Mouse (Mus musculus) urinary bladder, postnatal 14 days (tissue): ENCODE data around the gene Ube2dnl2.

ENCODE experiments used
- DNase-seq: peaks from one replicate; pipeline ENCODE4 v3.0.0; 2021; ENCODE audit warnings: low spot score

The Ube2dnl2 gene

GRCm38 (mm10) chrX:114907282-114907681, at the start of gene Ube2dnl2:
TSS of gene Ube2dnl2 (plus strand) at chrX:114907582.
- no peak for DNase-seq

GRCm38 (mm10) chrX:114895489-114895888, 11.9 kb upstream of the Ube2dnl2 start:
- no peak for DNase-seq

GRCm38 (mm10) chrX:114897506-114897905, 9.9 kb upstream of the Ube2dnl2 start:
- DNase-seq: no peak

- DNase-seq: no peak
These were observed 4.0 kb upstream of the Ube2dnl2 start for GRCm38 (mm10) chrX:114903391-114903790.

GRCm38 (mm10) chrX:114904712-114905111, 2.7 kb upstream of the Ube2dnl2 start, which contains the start of gene Ube2dnl1:
TSS of gene Ube2dnl1 (plus strand) at chrX:114905012.
- no peak for DNase-seq

GRCm38 (mm10) chrX:114955066-114955465, 47.7 kb downstream of the Ube2dnl2 start:
- no peak for DNase-seq
